Mouse (Mus musculus) E14TG2a.4 (cell line): ENCODE measurements around the gene Sh3bp1.

ENCODE experiments used
- CTCF ChIP-seq: conservative IDR thresholded peaks from 2 replicates; pipeline ENCODE4 v1.5.1; 2014; ENCODE audit warnings: low read length
- NANOG ChIP-seq: IDR thresholded peaks from 2 replicates; pipeline ENCODE4 v1.6.1; 2014; ENCODE audit warnings: borderline replicate concordance, low read length, mixed read lengths
- POU5F1 ChIP-seq: IDR thresholded peaks from 2 replicates; pipeline ENCODE4 v1.6.1; 2014; ENCODE audit warnings: low read length, borderline replicate concordance

- TF ChIP-seq CTCF (no peak), NANOG (no peak), POU5F1 (no peak)
Measured at GRCm38 (mm10) chr15:78899409-78899739, 194 bp upstream of the Sh3bp1 start, which contains the start of gene Gm49510.
